Mouse (Mus musculus) liver, embryonic 14.5 days (tissue): Measurements from ENCODE around the gene Setx.

Source experiments
- CTCF ChIP-seq: IDR thresholded peaks from 2 replicates; pipeline ENCODE4 v1.5.1; 2016; ENCODE audit warnings: antibody characterized with exemption, low read depth, control low read depth
- EP300 ChIP-seq: IDR thresholded peaks from 2 replicates; pipeline ENCODE4 v1.6.1; 2016; ENCODE audit warnings: antibody characterized with exemption, low read depth

GRCm38 (mm10) chr2:29124571-29124935, 572 bp downstream of the Setx start:
- TF ChIP-seq CTCF, result no peak
- TF ChIP-seq EP300, result no peak
